Mouse (Mus musculus): ENCODE results near the gene Heatr1. TPM values are rescaled to one million over a fixed set of nuclear protein-coding genes. Genes with fewer than 3 reads are reported as not detected.

Gene Heatr1
- polyA plus RNA-seq, 2 experiments, result 10.9 to 13.5 TPM

GRCm38 (mm10) chr13:12479802-12480201, 85.0 kb downstream of the Heatr1 start:
- ATAC-seq (ENCODE audit: insufficient read depth) (no peak), DNase-seq (ENCODE audit: low read depth in 3 of 3, low spot score in 3 of 3) (no peak)
- WGBS (ENCODE audit: insufficient replicate concordance), result 73% methylated on average over 6 of the region's 6 CpGs
- Histone ChIP-seq H3K4me2 (ENCODE audit: low read depth) (no peak overlapping the region), H3K36me3 (replicated peaks; ENCODE audit: control insufficient read depth, insufficient read depth, low read depth) (no peaks in the 10 kb centered on the region), H3K9me3 (ENCODE audit: control insufficient read depth, low read length) (no peaks in the 10 kb centered on the region), H3K27me3 (ENCODE audit: control insufficient read depth, insufficient read depth, low read length) (no peaks in the 10 kb centered on the region), H3K9ac (replicated peaks) (no peak overlapping the region), H3K4me1 (replicated peaks; ENCODE audit: control insufficient read depth in 2 of 2, insufficient read depth in 2 of 2, low read length in 1 of 2) (peaks cover 0 to 3% of the 10 kb centered on the region in 2 experiments; a peak in 1 of 4 replicates), H3K27ac (no peak overlapping the region), H3K4me3 (ENCODE audit: insufficient read depth in 1 of 2, low read depth in 2 of 2, low read length in 2 of 2) (no peak overlapping the region)
- TF ChIP-seq EP300 (IDR thresholded peaks at IDR 0.05; ENCODE audit: low read depth), result no peak
- no peak for TF ChIP-seq CTCF (IDR thresholded peaks at IDR 0.05; ENCODE audit: low read depth)

DNA sequence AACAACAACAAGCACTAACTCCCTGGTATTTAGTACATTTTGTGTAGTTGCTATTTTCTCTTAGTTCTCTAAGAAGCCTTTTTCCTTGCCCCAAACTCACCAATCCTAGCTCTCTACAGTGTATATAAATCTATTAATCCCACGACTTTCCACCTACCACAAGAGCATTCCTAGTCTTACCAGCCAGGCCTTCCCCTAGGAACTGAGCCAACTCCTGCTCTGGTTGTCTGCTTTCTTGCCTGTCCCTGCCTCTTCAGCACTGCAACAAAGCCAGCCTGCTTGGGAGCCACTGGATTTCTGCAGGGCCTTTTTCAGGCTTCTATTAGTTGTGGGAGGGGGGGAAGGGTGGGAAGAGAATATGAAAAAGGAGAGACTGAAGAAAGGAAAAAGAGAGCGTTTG, 90.4 kb downstream of the Heatr1 start:
- Histone ChIP-seq H3K4me3 (ENCODE audit: insufficient read depth in 1 of 2, low read depth in 2 of 2, low read length in 2 of 2) (no peak overlapping the region), H3K27ac (no peak overlapping the region), H3K4me1 (replicated peaks; ENCODE audit: control insufficient read depth in 2 of 2, insufficient read depth in 2 of 2, low read length in 1 of 2) (no peaks in the 10 kb centered on the region), H3K27me3 (ENCODE audit: control insufficient read depth, insufficient read depth, low read length) (no peaks in the 10 kb centered on the region), H3K4me2 (ENCODE audit: low read depth) (no peak overlapping the region), H3K9ac (replicated peaks) (no peak overlapping the region), H3K36me3 (replicated peaks; ENCODE audit: control insufficient read depth, insufficient read depth, low read depth) (no peaks in the 10 kb centered on the region), H3K9me3 (ENCODE audit: control insufficient read depth, low read length) (no peaks in the 10 kb centered on the region)
- ATAC-seq (ENCODE audit: insufficient read depth) (no peak), DNase-seq (ENCODE audit: low read depth in 3 of 3, low spot score in 3 of 3) (no peak)
- 51% methylated on average over 2 of the region's 2 CpGs for WGBS (ENCODE audit: insufficient replicate concordance)
- no peak for TF ChIP-seq CTCF (IDR thresholded peaks at IDR 0.05; ENCODE audit: low read depth)
- TF ChIP-seq EP300 (IDR thresholded peaks at IDR 0.05; ENCODE audit: low read depth), result no peak

- Histone ChIP-seq H3K4me2 (ENCODE audit: low read depth) (no peak overlapping the region), H3K4me3 (ENCODE audit: insufficient read depth in 1 of 2, low read depth in 2 of 2, low read length in 2 of 2) (no peak overlapping the region), H3K27me3 (ENCODE audit: control insufficient read depth, insufficient read depth, low read length) (no peaks in the 10 kb centered on the region), H3K36me3 (replicated peaks; ENCODE audit: control insufficient read depth, insufficient read depth, low read depth) (no peaks in the 10 kb centered on the region), H3K27ac (no peak overlapping the region), H3K9ac (replicated peaks) (no peak overlapping the region), H3K9me3 (ENCODE audit: control insufficient read depth, low read length) (no peaks in the 10 kb centered on the region), H3K4me1 (replicated peaks; ENCODE audit: control insufficient read depth in 2 of 2, insufficient read depth in 2 of 2, low read length in 1 of 2) (no peaks in the 10 kb centered on the region)
- TF ChIP-seq EP300 (IDR thresholded peaks at IDR 0.05; ENCODE audit: low read depth), result no peak
- no peak for TF ChIP-seq CTCF (IDR thresholded peaks at IDR 0.05; ENCODE audit: low read depth)
- DNase-seq (ENCODE audit: low read depth in 3 of 3, low spot score in 3 of 3) (no peak), ATAC-seq (ENCODE audit: insufficient read depth) (no peak)
- WGBS (ENCODE audit: insufficient replicate concordance), result 70% methylated on average over 7 of the region's 7 CpGs
Measured at GRCm38 (mm10) chr13:12485640-12486039, 90.8 kb downstream of the Heatr1 start.

Other genes with a start within 250 kb of the Heatr1 start
- gene Mtr, start 136.9 kb upstream of the Heatr1 start, polyA plus RNA-seq (2012; rRNA removed), result 3.5 and 4.0 TPM in 2 replicates
- 9.6 and 11.7 TPM in 2 replicates for gene Mtr, start 136.9 kb upstream of the Heatr1 start, polyA plus RNA-seq (2014; fragmentation: Nextera tagmentation; extraction: Ambion mirVana)
- 0.08 and 0.16 TPM in 2 replicates for gene Actn2, start 54.3 kb upstream of the Heatr1 start, polyA plus RNA-seq (2012; rRNA removed)
- 0.37 TPM in 1 of 2 replicates, not detected in the other for gene Actn2, start 54.3 kb upstream of the Heatr1 start, polyA plus RNA-seq (2014; fragmentation: Nextera tagmentation; extraction: Ambion mirVana)
- 7.8 and 12.7 TPM in 2 replicates for gene Lgals8, start 69.9 kb downstream of the Heatr1 start, polyA plus RNA-seq (2012; rRNA removed)
- 12.7 and 13.2 TPM in 2 replicates for gene Lgals8, start 69.9 kb downstream of the Heatr1 start, polyA plus RNA-seq (2014; fragmentation: Nextera tagmentation; extraction: Ambion mirVana)
- gene Edaradd, start 125.4 kb downstream of the Heatr1 start, polyA plus RNA-seq (2012; rRNA removed), result 0.04 TPM in 2 replicates
- gene Edaradd, start 125.4 kb downstream of the Heatr1 start, polyA plus RNA-seq (2014; fragmentation: Nextera tagmentation; extraction: Ambion mirVana), result 0.05 and 0.13 TPM in 2 replicates
- 0.60 and 0.76 TPM in 2 replicates for gene Ero1lb, start 170.8 kb downstream of the Heatr1 start, polyA plus RNA-seq (2012; rRNA removed)
- gene Ero1lb, start 170.8 kb downstream of the Heatr1 start, polyA plus RNA-seq (2014; fragmentation: Nextera tagmentation; extraction: Ambion mirVana), result 1.5 and 1.9 TPM in 2 replicates

All from liver, embryonic 14.5 days (tissue).